Mouse (Mus musculus) MEL (cell line): Measurements from ENCODE around the gene Zfp111. TPM values are rescaled to one million over a fixed set of nuclear protein-coding genes. Genes with fewer than 3 reads are reported as not detected.

ENCODE experiments used
- DNase-seq: peaks from one replicate; pipeline ENCODE4 v3.0.0; 2011; ENCODE audit warnings: low read depth, low spot score
- H3K27ac ChIP-seq: 2 replicates; pipeline ENCODE4 v1.5.1; 2012; ENCODE audit warnings: low read depth, mild to moderate bottlenecking, control low read depth, low read length, moderate library complexity; ENCODE audit not compliant: control insufficient read depth
- H3K27me3 ChIP-seq, 2 experiments: fragments of 150-350 bp in 1 of 2; sonication (generic) in 1 of 2; 2 replicates each; pipeline ENCODE4 v1.6.1; 2012; ENCODE audit warnings: low read length in 2 of 2, mild to moderate bottlenecking in 2 of 2, improper control_type of control experiment in 1 of 2, moderate library complexity in 1 of 2; ENCODE audit not compliant: insufficient read depth in 2 of 2, control insufficient read depth in 1 of 2
- H3K36me3 ChIP-seq, 2 experiments: 2 replicates each; pipeline ENCODE4 v1.6.1; 2012 to 2014; ENCODE audit warnings: low read length in 2 of 2, improper control_type of control experiment in 1 of 2, inconsistent platforms in 1 of 2, mild to moderate bottlenecking in 1 of 2; ENCODE audit not compliant: insufficient read depth in 2 of 2, control insufficient read depth in 1 of 2
- H3K4me1 ChIP-seq, 2 experiments: fragments of 150-350 bp in 1 of 2; sonication (generic) in 1 of 2; 2 replicates each; pipeline ENCODE4 v1.6.1; 2012; ENCODE audit warnings: low read length in 2 of 2, improper control_type of control experiment in 1 of 2, mild to moderate bottlenecking in 1 of 2; ENCODE audit not compliant: insufficient read depth in 2 of 2, control insufficient read depth in 1 of 2
- H3K4me3 ChIP-seq, 2 experiments: fragments of 150-350 bp in 1 of 2; sonication (generic) in 1 of 2; 2 replicates each; pipeline ENCODE4 v1.5.1; 2012; ENCODE audit warnings: low read depth in 2 of 2, low read length in 2 of 2, mild to moderate bottlenecking in 2 of 2, moderate library complexity in 2 of 2, control low read depth in 1 of 2, improper control_type of control experiment in 1 of 2; ENCODE audit not compliant: control insufficient read depth in 1 of 2, insufficient read depth in 1 of 2
- H3K79me2 ChIP-seq: 2 replicates; pipeline ENCODE4 v1.6.1; 2012; ENCODE audit warnings: mild to moderate bottlenecking, low read length, moderate library complexity; ENCODE audit not compliant: control insufficient read depth, poor library complexity, insufficient read depth
- H3K9ac ChIP-seq: 2 replicates; pipeline ENCODE4 v1.6.1; 2012; ENCODE audit warnings: low read depth, mild to moderate bottlenecking, control low read depth, low read length, moderate library complexity; ENCODE audit not compliant: control insufficient read depth, poor library complexity, severe bottlenecking
- H3K9me3 ChIP-seq: fragments of 150-350 bp; sonication (generic); replicated peaks from 2 replicates; pipeline ENCODE4 v1.6.1; 2012; ENCODE audit warnings: mild to moderate bottlenecking, low read length, improper control_type of control experiment, moderate library complexity; ENCODE audit not compliant: insufficient read depth
- CHD2 ChIP-seq: IDR thresholded peaks from 2 replicates; pipeline ENCODE4 v1.6.1; 2011; ENCODE audit warnings: low read length, improper control_type of control experiment
- E2F4 ChIP-seq: IDR thresholded peaks from 2 replicates; pipeline ENCODE4 v1.6.1; 2011; ENCODE audit warnings: low read depth, low read length, improper control_type of control experiment, borderline replicate concordance
- EP300 ChIP-seq, 2 experiments: IDR thresholded peaks; 2 replicates each; pipeline ENCODE4 v1.6.1; 2011; ENCODE audit warnings: improper control_type of control experiment in 2 of 2, low read length in 2 of 2, low read depth in 1 of 2, mild to moderate bottlenecking in 1 of 2
- ETS1 ChIP-seq: IDR thresholded peaks from 2 replicates; pipeline ENCODE4 v1.6.1; 2012; ENCODE audit warnings: low read depth, mild to moderate bottlenecking, inconsistent platforms, low read length, improper control_type of control experiment, moderate library complexity
- GABPA ChIP-seq: IDR thresholded peaks from 2 replicates; pipeline ENCODE4 v1.6.1; 2012; ENCODE audit warnings: low read depth, mild to moderate bottlenecking, inconsistent platforms, low read length, improper control_type of control experiment, moderate library complexity
- GATA1 ChIP-seq: IDR thresholded peaks from 2 replicates; pipeline ENCODE4 v1.6.1; 2011; ENCODE audit warnings: low read depth, low read length, improper control_type of control experiment
- JUND ChIP-seq: IDR thresholded peaks from 2 replicates; pipeline ENCODE4 v1.6.1; 2011; ENCODE audit warnings: low read depth, mild to moderate bottlenecking, improper control_type of control experiment, low read length
- MAFK ChIP-seq: IDR thresholded peaks from 2 replicates; pipeline ENCODE4 v1.6.1; 2011; ENCODE audit warnings: low read depth, mild to moderate bottlenecking, low read length, improper control_type of control experiment, borderline replicate concordance
- MAZ ChIP-seq: IDR thresholded peaks from 2 replicates; pipeline ENCODE4 v1.6.1; 2012; ENCODE audit warnings: low read depth, mild to moderate bottlenecking, inconsistent platforms, low read length, improper control_type of control experiment
- MYB ChIP-seq: IDR thresholded peaks from 2 replicates; pipeline ENCODE4 v1.6.1; 2011; ENCODE audit warnings: mild to moderate bottlenecking, low read depth, low read length, improper control_type of control experiment
- POLR2A ChIP-seq, 2 experiments: IDR thresholded peaks; 2 replicates each; pipeline ENCODE4 v1.6.1; 2011 to 2012; ENCODE audit warnings: low read length in 2 of 2, mild to moderate bottlenecking in 2 of 2, control low read depth in 1 of 2, improper control_type of control experiment in 1 of 2, low read depth in 1 of 2, moderate library complexity in 1 of 2; ENCODE audit not compliant: control insufficient read depth in 1 of 2, insufficient read depth in 1 of 2, poor library complexity in 1 of 2
- POLR2AphosphoS2 ChIP-seq: IDR thresholded peaks from 2 replicates; pipeline ENCODE4 v1.6.1; 2011; ENCODE audit warnings: low read length, improper control_type of control experiment
- POLR2AphosphoS5 ChIP-seq: IDR thresholded peaks from 2 replicates; pipeline ENCODE4 v1.6.1; 2012; ENCODE audit warnings: low read depth, borderline replicate concordance, mild to moderate bottlenecking, inconsistent platforms, low read length, moderate library complexity, mixed read lengths
- RAD21 ChIP-seq: IDR thresholded peaks from 2 replicates; pipeline ENCODE4 v1.6.1; 2011; ENCODE audit warnings: mild to moderate bottlenecking, low read depth, low read length, improper control_type of control experiment
- SMC3 ChIP-seq: IDR thresholded peaks from 2 replicates; pipeline ENCODE4 v1.6.1; 2011; ENCODE audit warnings: low read depth, low read length, improper control_type of control experiment
- TAL1 ChIP-seq: IDR thresholded peaks from 2 replicates; pipeline ENCODE4 v1.6.1; 2012; ENCODE audit warnings: mild to moderate bottlenecking, inconsistent platforms, low read length, moderate library complexity, mixed read lengths
- USF2 ChIP-seq, 2 experiments: IDR thresholded peaks; 2 replicates each; pipeline ENCODE4 v1.6.1; 2011 to 2012; ENCODE audit warnings: improper control_type of control experiment in 2 of 2, low read length in 2 of 2, borderline replicate concordance in 1 of 2, inconsistent platforms in 1 of 2, low read depth in 1 of 2, mild to moderate bottlenecking in 1 of 2; ENCODE audit not compliant: insufficient read depth in 1 of 2
- ZC3H11A ChIP-seq: IDR thresholded peaks from 2 replicates; pipeline ENCODE4 v1.6.1; 2012; ENCODE audit warnings: low read depth, mild to moderate bottlenecking, inconsistent platforms, low read length, improper control_type of control experiment
- ZKSCAN1 ChIP-seq: IDR thresholded peaks from 2 replicates; pipeline ENCODE4 v1.6.1; 2012; ENCODE audit warnings: low read depth, mild to moderate bottlenecking, inconsistent platforms, low read length, improper control_type of control experiment, moderate library complexity
- polyA plus RNA-seq, 2 experiments: library from polyadenylated mRNA; stranded (reverse) in 1 of 2; unstranded in 1 of 2; fragments of >175 nt in 1 of 2; fragments of >200 nt in 1 of 2; gene quantifications; 2 replicates each; pipeline versions ENCODE4 v1.2.1 to v1.2.4; 2012; ENCODE audit warnings: low replicate concordance in 2 of 2, low read depth in 1 of 2; ENCODE audit not compliant: insufficient read length in 2 of 2, insufficient read depth in 1 of 2, missing spikeins in 1 of 2
- total RNA-seq: library from RNA; depleted of rRNA; stranded (reverse); fragments of 300-350 nt; gene quantifications from 2 replicates; pipeline ENCODE4 v1.2.3, GENCODE M21; 2012

Gene Zfp111
- total and polyA plus RNA-seq, 3 experiments = not detected

GRCm38 (mm10) chr7:24208282-24208886 lies 2.9 kb downstream of the Zfp111 start:
- H3K9ac ChIP-seq = no peak overlapping the region
- H3K27me3 ChIP-seq = no peaks in the 10 kb centered on the region
- no peaks in the 10 kb centered on the region for H3K36me3 ChIP-seq
- no peaks in the 10 kb centered on the region for H3K79me2 ChIP-seq
- no peaks in the 10 kb centered on the region for H3K9me3 ChIP-seq
- no peak for DNase-seq
- no peak overlapping the region for H3K27ac ChIP-seq
- no peak for TF ChIP-seq ZKSCAN1
- no peak for TF ChIP-seq GABPA
- no peak for TF ChIP-seq POLR2AphosphoS2
- TF ChIP-seq EP300 (IDR thresholded peaks at IDR 0.05; ENCODE audit: low read depth in 1 of 2, low read length in 2 of 2) = no peak
- no peak for TF ChIP-seq CHD2
- no peak for TF ChIP-seq GATA1
- no peak for TF ChIP-seq ETS1
- TF ChIP-seq TAL1 = no peak
- no peak for TF ChIP-seq POLR2AphosphoS5
- no peak for TF ChIP-seq ZC3H11A
- TF ChIP-seq USF2 (IDR thresholded peaks at IDR 0.05; ENCODE audit: borderline replicate concordance in 1 of 2, insufficient read depth in 1 of 2, low read depth in 1 of 2, low read length in 2 of 2) = no peak
- TF ChIP-seq JUND = no peak
- no peak for TF ChIP-seq POLR2A (IDR thresholded peaks at IDR 0.05; ENCODE audit: control insufficient read depth in 1 of 2, insufficient read depth in 1 of 2, low read depth in 1 of 2, low read length in 2 of 2, poor library complexity in 1 of 2)
- no peak for TF ChIP-seq MAZ
- no peak overlapping the region for H3K4me3 ChIP-seq
- H3K4me1 ChIP-seq = no peaks in the 10 kb centered on the region

GRCm38 (mm10) chr7:24207488-24208261 lies 3.6 kb downstream of the Zfp111 start:
- Histone ChIP-seq H3K9ac (no peak overlapping the region), H3K36me3 (no peaks in the 10 kb centered on the region), H3K4me3 (no peak overlapping the region), H3K27ac (no peak overlapping the region), H3K27me3 (no peaks in the 10 kb centered on the region), H3K9me3 (no peaks in the 10 kb centered on the region), H3K79me2 (no peaks in the 10 kb centered on the region), H3K4me1 (no peaks in the 10 kb centered on the region)
- no peak for DNase-seq
- TF ChIP-seq JUND (no peak), MAZ (no peak), TAL1 (no peak), SMC3 (no peak), MAFK (no peak), RAD21 (no peak), E2F4 (no peak), MYB (no peak)
